Mouse (Mus musculus) ES-Bruce4 (cell line): Measurements from ENCODE around the gene Mcf2l. TPM values are rescaled to one million over a fixed set of nuclear protein-coding genes. Genes with fewer than 3 reads are reported as not detected.
A peak's percentile ranks its signal among the peaks of the same experiment; 100 is the strongest.

Experiments
- H3K27ac ChIP-seq: 2 replicates; pipeline ENCODE4 v1.5.1; 2012; ENCODE audit warnings: low read length, inconsistent platforms; ENCODE audit not compliant: insufficient read depth
- H3K27me3 ChIP-seq: 2 replicates; pipeline ENCODE4 v1.6.1; 2012; ENCODE audit warnings: mild to moderate bottlenecking, low read length, inconsistent platforms; ENCODE audit not compliant: control insufficient read depth, poor library complexity, insufficient read depth, severe bottlenecking
- H3K36me3 ChIP-seq: 2 replicates; pipeline ENCODE4 v1.6.1; 2012; ENCODE audit warnings: inconsistent platforms, mild to moderate bottlenecking, low read length, moderate library complexity; ENCODE audit not compliant: control insufficient read depth, poor library complexity, insufficient read depth, severe bottlenecking
- H3K4me1 ChIP-seq: one replicate; pipeline ENCODE4 v1.8.1; 2011; ENCODE audit warnings: low read length; ENCODE audit not compliant: control insufficient read depth, insufficient read depth
- H3K4me3 ChIP-seq: 2 replicates; pipeline ENCODE4 v1.5.1; 2011; ENCODE audit warnings: low read depth, mild to moderate bottlenecking, low read length
- H3K9ac ChIP-seq: 2 replicates; pipeline ENCODE4 v1.6.1; 2012; ENCODE audit warnings: low read depth, mild to moderate bottlenecking, inconsistent platforms; ENCODE audit not compliant: poor library complexity, severe bottlenecking
- H3K9me3 ChIP-seq: replicated peaks from 2 replicates; pipeline ENCODE4 v1.6.1; 2012; ENCODE audit warnings: mild to moderate bottlenecking, low read length, inconsistent platforms; ENCODE audit not compliant: control insufficient read depth, poor library complexity, insufficient read depth, severe bottlenecking
- CTCF ChIP-seq: IDR thresholded peaks from one replicate; pipeline ENCODE4 v1.8.1; 2011; ENCODE audit warnings: low read depth, low read length
- EP300 ChIP-seq: IDR thresholded peaks from 2 replicates; pipeline ENCODE4 v1.6.1; 2011; ENCODE audit warnings: low read depth, low read length; ENCODE audit not compliant: insufficient read depth
- POLR2A ChIP-seq: IDR thresholded peaks from one replicate; pipeline ENCODE4 v1.8.1; 2011; ENCODE audit warnings: low read length; ENCODE audit not compliant: insufficient read depth
- polyA plus RNA-seq: library from polyadenylated mRNA; stranded (reverse); fragments of >200 nt; gene quantifications from 2 replicates; pipeline ENCODE4 v1.2.4, GENCODE M21; 2011; ENCODE audit warnings: low read depth; ENCODE audit not compliant: missing spikeins, insufficient read depth, insufficient read length

Mcf2l gene
- polyA plus RNA-seq, 1 experiment = 18.3 TPM

- Histone ChIP-seq H3K4me1 (no peaks in the 10 kb centered on the region), H3K9ac (no peak overlapping the region), H3K36me3 (no peaks in the 10 kb centered on the region), H3K27ac (no peak overlapping the region), H3K4me3 (no peak overlapping the region), H3K27me3 (no peaks in the 10 kb centered on the region), H3K9me3 (no peaks in the 10 kb centered on the region)
- TF ChIP-seq EP300 (no peak), CTCF (no peak), POLR2A (no peak)
These were observed 102.7 kb downstream of the Mcf2l start for GRCm38 (mm10) chr8:12976290-12976689.

- no peak for TF ChIP-seq CTCF
- TF ChIP-seq EP300 = no peak
- no peak for TF ChIP-seq POLR2A
- Histone ChIP-seq H3K36me3 (no peaks in the 10 kb centered on the region), H3K4me1 (no peaks in the 10 kb centered on the region), H3K27me3 (no peaks in the 10 kb centered on the region), H3K9ac (no peak overlapping the region), H3K27ac (no peak overlapping the region), H3K4me3 (no peak overlapping the region), H3K9me3 (no peaks in the 10 kb centered on the region)
These were observed 103.1 kb downstream of the Mcf2l start for GRCm38 (mm10) chr8:12976723-12977122.

- TF ChIP-seq CTCF (no peak), POLR2A (no peak), EP300 (no peak)
- Histone ChIP-seq H3K27ac (no peak overlapping the region), H3K9ac (no peak overlapping the region), H3K36me3 (no peaks in the 10 kb centered on the region), H3K27me3 (no peaks in the 10 kb centered on the region), H3K9me3 (no peaks in the 10 kb centered on the region), H3K4me3 (no peak overlapping the region), H3K4me1 (no peaks in the 10 kb centered on the region)
These were observed 103.7 kb downstream of the Mcf2l start for GRCm38 (mm10) chr8:12977325-12977724.

GRCm38 (mm10) chr8:12978308-12978707 is 104.7 kb downstream of the Mcf2l start:
- no peaks in the 10 kb centered on the region for H3K4me1 ChIP-seq
- H3K27me3 ChIP-seq = no peaks in the 10 kb centered on the region
- H3K36me3 ChIP-seq = no peaks in the 10 kb centered on the region
- H3K9ac ChIP-seq = no peak overlapping the region
- TF ChIP-seq EP300 (no peak), CTCF (no peak), POLR2A (no peak)
- no peak overlapping the region for H3K27ac ChIP-seq
- H3K4me3 ChIP-seq = no peak overlapping the region
- no peaks in the 10 kb centered on the region for H3K9me3 ChIP-seq

GRCm38 (mm10) chr8:12978726-12979125 is 105.1 kb downstream of the Mcf2l start:
- Histone ChIP-seq H3K36me3 (no peaks in the 10 kb centered on the region), H3K9me3 (no peaks in the 10 kb centered on the region), H3K27ac (no peak overlapping the region), H3K4me3 (no peak overlapping the region), H3K9ac (no peak overlapping the region), H3K4me1 (no peaks in the 10 kb centered on the region), H3K27me3 (no peaks in the 10 kb centered on the region)
- peak; percentile 87 for TF ChIP-seq CTCF
- TF ChIP-seq POLR2A = no peak
- TF ChIP-seq EP300 = no peak

GRCm38 (mm10) chr8:12983681-12984467 is 110.3 kb downstream of the Mcf2l start:
- H3K27ac ChIP-seq = no peak overlapping the region
- no peak overlapping the region for H3K4me3 ChIP-seq
- H3K4me1 ChIP-seq = no peaks in the 10 kb centered on the region
- TF ChIP-seq EP300 = no peak
- no peak for TF ChIP-seq POLR2A
- TF ChIP-seq CTCF = no peak
- no peaks in the 10 kb centered on the region for H3K36me3 ChIP-seq
- no peak overlapping the region for H3K9ac ChIP-seq
- H3K27me3 ChIP-seq = no peaks in the 10 kb centered on the region
- no peaks in the 10 kb centered on the region for H3K9me3 ChIP-seq
